Mouse (Mus musculus) ovary, postnatal 36 days (tissue): ENCODE data around the gene Zfp362.

Experiments used
- DNase-seq: peaks from one replicate; pipeline ENCODE4 v3.0.0; 2022; ENCODE audit warnings: low spot score, mixed read lengths

The Zfp362 gene

DNA sequence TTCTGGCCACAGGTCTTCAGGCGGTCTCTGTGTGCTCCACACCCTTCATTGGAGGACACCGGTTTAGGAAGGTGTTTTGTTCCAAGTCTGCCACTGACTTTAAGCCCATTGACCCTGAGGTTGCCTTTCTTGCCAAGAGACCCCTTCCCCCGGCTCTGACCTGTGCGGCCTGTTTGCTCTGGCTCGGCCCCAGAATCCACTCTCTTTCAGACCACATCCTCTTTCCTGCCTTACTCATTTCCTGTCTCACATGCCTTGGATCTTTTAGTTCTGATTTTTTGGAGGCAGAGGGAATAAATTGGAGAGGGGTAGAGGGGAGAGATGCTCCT, 76.2 kb downstream of the Zfp362 start:
- DNase-seq: no peak

DNA sequence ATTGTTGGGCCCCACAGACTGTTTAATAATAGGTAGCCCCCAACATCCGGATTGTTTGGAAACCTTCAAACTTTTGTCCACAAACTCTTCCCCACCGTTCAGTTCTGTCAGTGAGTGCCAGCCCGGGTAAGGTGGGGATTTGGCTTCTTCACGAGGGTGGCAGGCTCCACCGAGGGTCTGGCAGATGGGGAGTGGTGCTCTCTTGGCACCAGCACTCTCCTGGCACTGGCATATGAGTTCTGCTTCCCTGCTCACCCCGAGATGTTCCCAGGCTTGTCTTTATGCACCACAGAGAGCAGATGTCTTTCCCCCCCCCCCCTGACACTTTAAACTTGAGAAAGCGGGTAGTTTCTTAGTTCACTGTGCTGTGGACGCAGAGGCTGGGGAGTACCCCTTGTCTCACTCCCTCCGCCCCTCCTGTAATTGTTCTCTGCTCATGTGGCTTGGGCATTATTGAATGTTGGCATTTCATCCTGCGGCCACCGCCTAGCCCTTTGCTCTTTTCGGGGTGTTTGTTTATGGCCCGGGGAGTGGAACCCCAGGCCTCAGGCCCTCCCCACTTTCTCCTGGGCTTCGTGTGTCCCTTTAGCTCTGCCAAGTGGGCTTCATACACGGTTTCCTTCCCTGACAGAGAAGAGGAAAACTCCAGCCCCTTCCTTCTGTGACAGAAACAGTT, 76.7 kb downstream of the Zfp362 start:
- no peak for DNase-seq

DNA sequence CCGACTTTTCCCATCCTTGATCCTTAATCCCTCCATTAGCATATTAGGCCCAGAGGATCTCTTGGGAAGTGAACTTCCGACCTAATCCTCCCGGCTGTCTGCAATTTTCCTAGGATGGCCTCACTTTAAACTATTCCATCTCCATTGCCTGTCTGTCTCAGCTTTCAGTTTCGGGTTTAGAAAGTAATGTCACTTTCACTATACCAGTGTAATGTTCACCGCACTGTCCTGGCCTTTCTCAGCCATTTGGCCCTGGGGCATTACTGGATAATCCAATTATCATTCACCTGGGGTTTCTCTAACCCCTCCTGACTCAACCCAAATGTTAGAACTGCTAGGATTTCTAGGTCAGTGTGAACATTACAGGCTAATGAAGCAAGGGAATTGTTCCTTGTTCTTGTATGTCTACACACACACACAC, 77.4 kb downstream of the Zfp362 start:
- DNase-seq: no peak

DNA sequence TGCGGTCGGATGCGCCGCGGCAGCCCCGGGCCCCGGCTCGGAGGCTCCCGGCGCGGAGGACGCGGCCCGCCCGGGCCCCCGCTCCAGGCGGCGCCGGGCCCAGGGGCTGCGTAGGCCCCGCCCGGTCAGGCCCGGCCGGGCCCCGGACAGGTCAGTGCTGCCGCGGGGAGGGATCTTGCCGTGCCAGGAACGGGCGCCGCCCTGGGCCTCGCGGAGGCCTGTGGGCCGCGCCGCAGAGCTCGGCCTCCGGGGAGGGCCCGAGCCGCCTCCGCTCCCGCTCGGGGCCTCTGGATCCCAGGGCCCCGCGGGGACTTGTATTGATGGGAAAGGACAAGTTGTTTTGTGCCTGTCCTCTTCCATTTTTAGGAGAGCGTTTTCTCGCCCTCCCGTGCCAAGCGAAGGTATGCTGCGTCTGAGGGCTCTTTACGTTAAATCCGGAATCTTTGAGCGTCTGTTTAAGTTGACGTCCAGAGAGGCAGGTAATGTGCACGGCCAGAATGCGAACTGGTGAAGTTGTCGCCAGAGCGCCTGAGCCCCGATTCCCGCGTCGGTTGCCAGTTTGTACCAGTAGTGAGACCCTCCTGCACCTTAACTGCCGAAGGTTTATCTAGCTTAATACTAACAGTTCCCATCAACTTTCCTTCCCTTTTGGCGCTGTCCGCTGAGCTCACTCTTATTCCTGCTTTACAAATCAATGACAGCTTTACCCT, 78.0 kb downstream of the Zfp362 start:
- peak; percentile 74 for DNase-seq

DNA sequence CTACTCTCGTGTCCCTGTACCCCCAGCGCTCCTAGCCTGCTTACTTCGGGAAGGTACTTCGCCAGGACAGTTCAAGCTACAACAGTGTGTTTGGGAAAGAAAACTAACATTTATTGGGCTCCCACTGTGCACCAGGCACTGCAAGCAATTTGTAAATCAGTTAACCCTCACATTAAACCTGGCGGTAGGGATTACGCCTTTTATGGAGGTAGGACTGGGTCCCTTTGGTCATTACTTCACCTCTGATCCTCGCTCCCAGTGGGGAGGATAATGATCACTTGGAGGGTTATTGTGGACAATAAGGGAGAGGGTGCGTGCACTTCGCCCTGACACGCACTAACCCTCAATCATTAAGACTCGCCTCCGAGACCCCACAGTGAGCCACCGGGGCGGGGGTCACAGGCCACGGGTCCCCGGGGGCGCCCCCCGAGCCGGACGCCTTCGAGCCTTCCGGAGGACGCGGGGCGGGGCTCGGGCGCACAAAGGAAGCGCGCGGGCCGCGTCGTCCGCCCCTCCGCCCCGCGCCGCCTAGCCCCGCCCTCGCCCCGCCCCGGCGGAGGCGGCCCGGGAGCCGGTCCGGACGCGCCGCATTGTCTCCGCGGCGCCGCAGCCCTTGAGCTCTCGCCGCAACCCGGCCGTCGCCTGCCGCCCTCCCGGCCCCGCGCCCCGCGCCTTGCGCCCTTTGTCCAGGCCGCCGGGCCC, 78.7 kb downstream of the Zfp362 start:
- peak; percentile 89 for DNase-seq

DNA sequence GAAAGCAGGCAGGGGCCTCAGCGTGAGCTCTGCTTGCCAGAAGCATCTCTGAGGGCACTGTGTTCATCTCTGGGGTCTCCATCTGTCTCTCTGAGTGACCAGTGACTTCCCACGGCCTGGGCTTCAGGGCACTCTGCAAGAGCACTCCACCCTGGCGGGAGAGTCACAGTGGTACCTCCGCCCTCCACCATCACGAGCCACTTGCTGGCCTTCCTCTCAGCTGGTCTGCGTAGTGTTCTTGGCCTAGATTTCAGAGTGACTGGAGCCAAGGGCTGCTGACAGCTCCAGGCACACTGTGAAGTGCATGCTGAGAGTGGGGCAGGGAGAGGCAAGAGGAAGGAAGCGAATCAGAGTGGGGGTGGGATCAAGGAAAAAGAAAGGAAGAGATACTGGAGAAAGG, 81.8 kb downstream of the Zfp362 start:
- DNase-seq: no peak

DNA sequence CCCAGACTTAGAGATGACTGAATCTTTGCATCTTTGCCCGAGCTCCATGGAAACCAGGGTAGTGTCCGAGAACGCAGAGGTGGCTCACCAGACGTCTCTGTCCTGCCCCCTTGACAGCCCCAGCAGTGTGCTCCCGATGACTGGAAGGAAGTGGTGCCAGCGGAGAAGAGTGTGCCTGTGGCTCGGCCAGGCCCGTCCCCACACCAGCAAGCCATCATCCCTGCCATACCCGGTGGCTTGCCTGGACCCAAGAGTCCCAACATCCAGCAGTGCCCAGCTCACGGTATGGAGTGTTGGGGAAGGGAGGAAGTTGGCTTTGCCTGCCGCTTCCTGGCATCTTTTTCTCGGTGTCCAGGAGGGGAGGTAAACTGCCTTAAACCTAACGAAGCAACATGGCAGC, 82.4 kb downstream of the Zfp362 start:
- no peak for DNase-seq
